In genomic region chrX:74045107-74045506, GRCm38 (mm10) we compare ENCODE assay signal across 18 mouse cellular contexts. TPM values are rescaled to one million over a fixed set of nuclear protein-coding genes. Genes with fewer than 3 reads are reported as not detected.
A peak's percentile ranks its signal among the peaks of the same experiment; 100 is the strongest.
DNase-seq lines count a peak whose midpoint lies in the region; ATAC-seq lines count a peak whose summit lies in the region.
"Had no signal": no experiment of that assay in that cellular context is flagged by ENCODE, and none has a peak within 500 bp of the region (broad histone marks: within the 10 kb centered on the region; RNA-seq: fewer than 3 reads in every experiment).

No protein-coding gene starts in this region.

- H3K27me3 ChIP-seq in forebrain, embryonic 16.5 days (replicated peaks; ENCODE audit: control insufficient read depth, insufficient read depth, low read length) = no peaks in the 10 kb centered on the region
- H3K27me3 ChIP-seq: forebrain, embryonic 12.5 days; intestine, embryonic 15.5 days; limb, embryonic 15.5 days had no signal

- H3K4me2 ChIP-seq in forebrain, embryonic 16.5 days (ENCODE audit: low read length) = no peak overlapping the region
- H3K4me2 ChIP-seq: forebrain, embryonic 12.5 days; hindbrain, embryonic 14.5 days; intestine, embryonic 15.5 days; limb, embryonic 15.5 days had no signal

- 72% methylated on average over 1 of the region's 1 CpGs for WGBS in forebrain, embryonic 16.5 days

- no peak overlapping the region for H3K27ac ChIP-seq in forebrain, embryonic 16.5 days (ENCODE audit: low read length)
- H3K27ac ChIP-seq: forebrain, embryonic 12.5 days; heart, adult 2 months; hindbrain, embryonic 14.5 days; intestine, embryonic 15.5 days; limb, embryonic 15.5 days; stomach, postnatal 0 days had no signal

- ATAC-seq in cerebellum, adult (ENCODE audit: insufficient number of reproducible peaks, low FRiP score, low TSS enrichment) = no peak
- no peak for ATAC-seq in forebrain, embryonic 16.5 days
- ATAC-seq: intestine, embryonic 15.5 days; midbrain, embryonic 16.5 days had no signal

- H3K9ac ChIP-seq in forebrain, embryonic 16.5 days (replicated peaks; ENCODE audit: low read depth, low read length) = no peak overlapping the region
- H3K9ac ChIP-seq: forebrain, embryonic 12.5 days; hindbrain, embryonic 14.5 days; intestine, embryonic 15.5 days; limb, embryonic 15.5 days had no signal

- H3K4me1 ChIP-seq in forebrain, embryonic 16.5 days (replicated peaks; ENCODE audit: control insufficient read depth, insufficient read depth, low read length) = no peaks in the 10 kb centered on the region
- H3K4me1 ChIP-seq: forebrain, embryonic 12.5 days; intestine, embryonic 15.5 days; limb, embryonic 15.5 days had no signal

- H3K4me3 ChIP-seq in forebrain, embryonic 16.5 days (replicated peaks; ENCODE audit: low read length) = no peak overlapping the region
- H3K4me3 ChIP-seq: forebrain, embryonic 12.5 days; heart, adult 2 months; intestine, embryonic 15.5 days; limb, embryonic 15.5 days had no signal

- no peaks in the 10 kb centered on the region for H3K9me3 ChIP-seq in forebrain, embryonic 16.5 days (ENCODE audit: control insufficient read depth, low read length)
- H3K9me3 ChIP-seq: forebrain, embryonic 12.5 days; intestine, embryonic 15.5 days; limb, embryonic 15.5 days had no signal

- no peaks in the 10 kb centered on the region for H3K36me3 ChIP-seq in forebrain, embryonic 16.5 days (ENCODE audit: control insufficient read depth, insufficient read depth)
- H3K36me3 ChIP-seq: forebrain, embryonic 12.5 days; intestine, embryonic 15.5 days; limb, embryonic 15.5 days had no signal

- DNase-seq in cerebellum, postnatal 36 days = peak; percentile 26 to 27
- DNase-seq in ovary, postnatal 36 days (ENCODE audit: low spot score) = peak; percentile 29
- DNase-seq in ovary, postnatal 14 days (ENCODE audit: low spot score) = no peak
- peak; percentile 45 for DNase-seq in adrenal gland, postnatal 10 days
- DNase-seq in left cerebral cortex, adult 18-20 months (ENCODE audit: low spot score in 2 of 2) = no peak
- DNase-seq: gastrocnemius, postnatal 25 days; heart, adult 2 months; heart, postnatal 36 days; right cerebral cortex, adult 18-20 months; thymus, postnatal 14 days had no signal

RNA-seq across cellular contexts. Expression of gene Irak1, which starts 21.4 kb away (rescaled TPM):
- 10 to 100 TPM; 82.2 to 96.8 TPM for total RNA-seq in adrenal gland, postnatal 10 days (2021)
- 39.8 and 40.8 TPM in 2 replicates for polyA plus RNA-seq in forebrain, embryonic 16.5 days (2015; fragmentation: Nextera tagmentation; extraction: Ambion mirVana)
- 10 to 100 TPM; 48.2 to 49.0 TPM for total RNA-seq in left cerebral cortex, adult 18-20 months (2021)

Comparison
In these comparisons a context has a peak if more than half of its experiments do, and no peak if none do; other contexts are left out.
1. DNase-seq: peak in cerebellum, postnatal 36 days (2 of 2), ovary, postnatal 36 days (single experiment) and adrenal gland, postnatal 10 days (single experiment); none in ovary, postnatal 14 days (single experiment) and left cerebral cortex, adult 18-20 months (0 of 2).